Mouse (Mus musculus): ENCODE measurements at regions not wholly inside any gene's neighbourhood (a gene's known extent, or its start where the extent isn't known, plus 50 kb on each side); places are given as distances from the start of the nearest gene placed in this dataset.

GRCm38 (mm10) chr15:59879311-59879710, 137.1 kb downstream of the 4933412E24Rik start:
- 65% methylated on average over 4 of the region's 4 CpGs for WGBS (ENCODE audit: missing documents)
- no peaks in the 10 kb centered on the region for H3K36me3 ChIP-seq (ENCODE audit: inconsistent target)
- H3K27ac ChIP-seq: no peak overlapping the region
- no peaks in the 10 kb centered on the region for H3K79me2 ChIP-seq (ENCODE audit: inconsistent target)
- no peak overlapping the region for H3K4me3 ChIP-seq (ENCODE audit: inconsistent target)

GRCm38 (mm10) chr15:59876279-59876742, 140.1 kb downstream of the 4933412E24Rik start:
- no peak overlapping the region for H3K4me3 ChIP-seq (ENCODE audit: inconsistent target)
- no peak overlapping the region for H3K27ac ChIP-seq
- 67% methylated on average over 7 of the region's 7 CpGs for WGBS (ENCODE audit: missing documents)
- no peaks in the 10 kb centered on the region for H3K79me2 ChIP-seq (ENCODE audit: inconsistent target)
- no peaks in the 10 kb centered on the region for H3K36me3 ChIP-seq (ENCODE audit: inconsistent target)

- 39% methylated on average over 8 of the region's 8 CpGs for WGBS (ENCODE audit: missing documents)
- H3K36me3 ChIP-seq (ENCODE audit: inconsistent target): no peaks in the 10 kb centered on the region
- H3K27ac ChIP-seq: no peak overlapping the region
- H3K4me3 ChIP-seq (ENCODE audit: inconsistent target): no peak overlapping the region
- H3K79me2 ChIP-seq (ENCODE audit: inconsistent target): no peaks in the 10 kb centered on the region
Observed at GRCm38 (mm10) chr15:59866701-59867100, 149.7 kb downstream of the 4933412E24Rik start.

- H3K27ac ChIP-seq: peak overlapping the region; percentile 51
- H3K4me3 ChIP-seq (ENCODE audit: inconsistent target): no peak overlapping the region
- no peaks in the 10 kb centered on the region for H3K36me3 ChIP-seq (ENCODE audit: inconsistent target)
- 13% methylated on average over 18 of the region's 18 CpGs for WGBS (ENCODE audit: missing documents)
- H3K79me2 ChIP-seq (ENCODE audit: inconsistent target): no peaks in the 10 kb centered on the region
Observed at GRCm38 (mm10) chr15:59864746-59865499, 151.5 kb downstream of the 4933412E24Rik start.

- 97% methylated on average over 12 of the region's 12 CpGs for WGBS (ENCODE audit: missing documents)
- Histone ChIP-seq H3K36me3 (ENCODE audit: inconsistent target) (no peaks in the 10 kb centered on the region), H3K27ac (no peak overlapping the region), H3K79me2 (ENCODE audit: inconsistent target) (no peaks in the 10 kb centered on the region), H3K4me3 (ENCODE audit: inconsistent target) (no peak overlapping the region)
Observed at GRCm38 (mm10) chr15:59852271-59853000, 164.0 kb downstream of the 4933412E24Rik start.

- WGBS (ENCODE audit: missing documents): 56% methylated on average over 7 of the region's 7 CpGs
- Histone ChIP-seq H3K79me2 (ENCODE audit: inconsistent target) (no peaks in the 10 kb centered on the region), H3K4me3 (ENCODE audit: inconsistent target) (no peak overlapping the region), H3K27ac (no peak overlapping the region), H3K36me3 (ENCODE audit: inconsistent target) (no peaks in the 10 kb centered on the region)
Observed at GRCm38 (mm10) chr15:59845158-59845739, 171.2 kb downstream of the 4933412E24Rik start.

- H3K4me3 ChIP-seq (ENCODE audit: inconsistent target): no peak overlapping the region
- no peaks in the 10 kb centered on the region for H3K36me3 ChIP-seq (ENCODE audit: inconsistent target)
- no peaks in the 10 kb centered on the region for H3K79me2 ChIP-seq (ENCODE audit: inconsistent target)
- H3K27ac ChIP-seq: no peak overlapping the region
- 95% methylated on average over 5 of the region's 5 CpGs for WGBS (ENCODE audit: missing documents)
Observed at GRCm38 (mm10) chr15:59836631-59837030, 179.8 kb downstream of the 4933412E24Rik start.

- WGBS (ENCODE audit: missing documents): 89% methylated on average over 3 of the region's 3 CpGs
- H3K27ac ChIP-seq: no peak overlapping the region
- no peaks in the 10 kb centered on the region for H3K36me3 ChIP-seq (ENCODE audit: inconsistent target)
- no peak overlapping the region for H3K4me3 ChIP-seq (ENCODE audit: inconsistent target)
- H3K79me2 ChIP-seq (ENCODE audit: inconsistent target): no peaks in the 10 kb centered on the region
Observed at GRCm38 (mm10) chr15:59833232-59833631, 183.2 kb downstream of the 4933412E24Rik start.

- H3K79me2 ChIP-seq (ENCODE audit: inconsistent target): no peaks in the 10 kb centered on the region
- no peaks in the 10 kb centered on the region for H3K36me3 ChIP-seq (ENCODE audit: inconsistent target)
- H3K4me3 ChIP-seq (ENCODE audit: inconsistent target): no peak overlapping the region
- 11% methylated on average over 2 of the region's 2 CpGs for WGBS (ENCODE audit: missing documents)
- H3K27ac ChIP-seq: no peak overlapping the region
Observed at GRCm38 (mm10) chr15:59831481-59831880, 184.9 kb downstream of the 4933412E24Rik start.

- no peaks in the 10 kb centered on the region for H3K79me2 ChIP-seq (ENCODE audit: inconsistent target)
- H3K4me3 ChIP-seq (ENCODE audit: inconsistent target): no peak overlapping the region
- WGBS (ENCODE audit: missing documents): 66% methylated on average over 17 of the region's 17 CpGs
- no peaks in the 10 kb centered on the region for H3K36me3 ChIP-seq (ENCODE audit: inconsistent target)
- H3K27ac ChIP-seq: no peak overlapping the region
Observed at GRCm38 (mm10) chr15:59830553-59831462, 185.6 kb downstream of the 4933412E24Rik start.

- no peak overlapping the region for H3K27ac ChIP-seq
- no peak overlapping the region for H3K4me3 ChIP-seq (ENCODE audit: inconsistent target)
- 30% methylated on average over 5 of the region's 5 CpGs for WGBS (ENCODE audit: missing documents)
- H3K36me3 ChIP-seq (ENCODE audit: inconsistent target): no peaks in the 10 kb centered on the region
- H3K79me2 ChIP-seq (ENCODE audit: inconsistent target): no peaks in the 10 kb centered on the region
Observed at GRCm38 (mm10) chr15:59828421-59828820, 188.0 kb downstream of the 4933412E24Rik start.

GRCm38 (mm10) chr15:59826164-59826950, 190.1 kb downstream of the 4933412E24Rik start:
- 90% methylated on average over 12 of the region's 14 CpGs for WGBS (ENCODE audit: missing documents)
- no peaks in the 10 kb centered on the region for H3K36me3 ChIP-seq (ENCODE audit: inconsistent target)
- no peak overlapping the region for H3K4me3 ChIP-seq (ENCODE audit: inconsistent target)
- H3K79me2 ChIP-seq (ENCODE audit: inconsistent target): no peaks in the 10 kb centered on the region
- H3K27ac ChIP-seq: no peak overlapping the region

- 89% methylated on average over 2 of the region's 2 CpGs for WGBS (ENCODE audit: missing documents)
- Histone ChIP-seq H3K36me3 (ENCODE audit: inconsistent target) (no peaks in the 10 kb centered on the region), H3K27ac (no peak overlapping the region), H3K4me3 (ENCODE audit: inconsistent target) (no peak overlapping the region), H3K79me2 (ENCODE audit: inconsistent target) (no peaks in the 10 kb centered on the region)
Observed at GRCm38 (mm10) chr15:59823921-59824320, 192.5 kb downstream of the 4933412E24Rik start.
